Mouse (Mus musculus) intestine, embryonic 15.5 days (tissue): ENCODE results near the gene Dhx9. TPM values are rescaled to one million over a fixed set of nuclear protein-coding genes. Genes with fewer than 3 reads are reported as not detected.
"Not testable (repeated sequence)": the region's sequence is repeated elsewhere in the genome, so short reads cannot be mapped to it uniquely, and the experiment has no call there.

Experiments
- ATAC-seq: fragments of 200-750 bp; cut with Nextera tagmentation; 2 replicates; pipeline ENCODE4 v1.8.0; 2017; ENCODE audit warnings: moderate TSS enrichment, moderate library complexity
- H3K27ac ChIP-seq: fragments of 300-500 bp; sonication (generic); 2 replicates; pipeline ENCODE4 v1.5.1; 2015; ENCODE audit warnings: mild to moderate bottlenecking, inconsistent platforms
- H3K27me3 ChIP-seq: fragments of 300-500 bp; sonication (generic); replicated peaks from 2 replicates; pipeline ENCODE4 v1.6.1; 2015; ENCODE audit warnings: inconsistent platforms
- H3K36me3 ChIP-seq: fragments of 300-500 bp; sonication (generic); 2 replicates; pipeline ENCODE4 v1.6.1; 2015; ENCODE audit warnings: inconsistent platforms
- H3K4me1 ChIP-seq: fragments of 300-500 bp; sonication (generic); replicated peaks from 2 replicates; pipeline ENCODE4 v1.6.1; 2015; ENCODE audit warnings: inconsistent platforms
- H3K4me2 ChIP-seq: fragments of 300-500 bp; sonication (generic); replicated peaks from 2 replicates; pipeline ENCODE4 v1.6.1; 2015; ENCODE audit warnings: mild to moderate bottlenecking, inconsistent platforms
- H3K4me3 ChIP-seq: fragments of 300-500 bp; sonication (generic); replicated peaks from 2 replicates; pipeline ENCODE4 v1.5.1; 2015; ENCODE audit warnings: inconsistent platforms
- H3K9ac ChIP-seq: fragments of 300-500 bp; sonication (generic); 2 replicates; pipeline ENCODE4 v1.6.1; 2015; ENCODE audit warnings: inconsistent platforms
- H3K9me3 ChIP-seq: fragments of 300-500 bp; sonication (generic); 2 replicates; pipeline ENCODE4 v1.6.1; 2016; ENCODE audit warnings: inconsistent platforms
- WGBS: fragments of 180-500 bp; shearing (Covaris S2); methylation state at CpG from one replicate; pipeline ENCODE4 v1.1.7; 2015; 5-methylcytosine and 5-hydroxymethylcytosine counted together
- polyA plus RNA-seq: library from polyadenylated mRNA; unstranded; fragments of >200 nt; fragmentation: Nextera tagmentation; extraction: Ambion mirVana; gene quantifications from 2 replicates; pipeline ENCODE4 v1.2.1, GENCODE M21; 2015

Dhx9 gene
- polyA plus RNA-seq, 1 experiment from 2014 or later: 30.6 TPM

DNA sequence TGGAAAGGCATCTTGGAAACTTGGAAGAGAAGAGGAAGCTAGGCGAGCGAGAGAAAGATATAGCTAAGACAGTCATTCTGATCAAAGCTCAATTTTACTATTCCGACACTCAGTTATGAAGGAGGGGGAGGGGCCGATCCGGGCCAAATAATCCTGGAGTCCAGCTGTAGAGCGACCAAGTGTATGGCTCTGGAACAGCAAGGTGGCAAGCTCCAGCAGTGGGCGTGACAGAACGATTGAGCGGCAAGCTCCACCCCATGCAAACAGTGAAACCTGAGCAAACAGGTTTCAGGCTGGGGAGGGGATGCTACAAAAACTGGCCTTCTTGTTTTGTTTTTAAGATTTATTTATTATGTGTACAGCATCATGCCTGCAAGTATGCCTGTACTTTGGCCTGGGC is 12.6 kb upstream of the Dhx9 start:
- Histone ChIP-seq H3K9me3 (no peaks in the 10 kb centered on the region), H3K4me2 (no peak overlapping the region), H3K9ac (no peak overlapping the region), H3K36me3 (no peaks in the 10 kb centered on the region), H3K4me3 (no peak overlapping the region), H3K4me1 (no peaks in the 10 kb centered on the region), H3K27me3 (no peaks in the 10 kb centered on the region), H3K27ac (no peak overlapping the region)
- 72% methylated on average over 9 of the region's 9 CpGs for WGBS
- ATAC-seq: 0 out of 2 replicates have a peak, but pooled peaks have one; percentile 29

GRCm38 (mm10) chr1:153496030-153496429 is 8.6 kb upstream of the Dhx9 start:
- Histone ChIP-seq H3K36me3 (no peaks in the 10 kb centered on the region), H3K4me1 (no peaks in the 10 kb centered on the region), H3K9me3 (no peaks in the 10 kb centered on the region), H3K27me3 (no peaks in the 10 kb centered on the region), H3K9ac (no peak overlapping the region), H3K27ac (no peak overlapping the region), H3K4me3 (no peak overlapping the region), H3K4me2 (no peak overlapping the region)
- WGBS: 69% methylated on average over 3 of the region's 3 CpGs
- ATAC-seq: peak; percentile 60

- Histone ChIP-seq H3K9me3 (no peaks in the 10 kb centered on the region), H3K4me3 (no peak overlapping the region), H3K27ac (no peak overlapping the region), H3K9ac (no peak overlapping the region), H3K36me3 (no peaks in the 10 kb centered on the region), H3K4me1 (no peaks in the 10 kb centered on the region), H3K27me3 (no peaks in the 10 kb centered on the region), H3K4me2 (no peak overlapping the region)
- ATAC-seq: no peak
- 34% methylated on average over 6 of the region's 6 CpGs for WGBS
Measured at GRCm38 (mm10) chr1:153493931-153494330, 6.5 kb upstream of the Dhx9 start.

DNA sequence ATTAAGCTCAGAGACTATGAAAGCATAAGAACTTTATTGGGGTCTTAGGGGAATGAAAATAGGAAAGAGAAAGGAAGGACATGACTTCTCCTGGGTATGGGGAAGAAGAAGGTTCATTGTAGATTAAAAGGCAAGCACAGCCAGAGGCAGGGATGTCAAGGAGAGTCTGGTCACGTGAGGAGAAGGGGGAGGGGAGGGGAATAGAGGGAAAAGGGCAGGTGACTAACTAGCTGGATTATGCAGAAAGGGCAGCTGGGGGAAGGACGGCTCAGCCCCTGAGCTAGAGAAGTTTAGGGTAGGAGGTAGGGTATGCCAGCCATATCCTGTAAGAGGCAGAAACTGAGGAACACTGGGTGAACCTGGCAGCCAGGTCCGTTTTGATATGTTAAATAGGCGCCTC is 5.9 kb upstream of the Dhx9 start:
- Histone ChIP-seq H3K27ac (no peak overlapping the region), H3K9ac (no peak overlapping the region), H3K4me1 (no peaks in the 10 kb centered on the region), H3K4me2 (no peak overlapping the region), H3K27me3 (no peaks in the 10 kb centered on the region), H3K9me3 (no peaks in the 10 kb centered on the region), H3K4me3 (no peak overlapping the region), H3K36me3 (no peaks in the 10 kb centered on the region)
- no peak for ATAC-seq
- WGBS: 26% methylated on average over 4 of the region's 4 CpGs

- H3K4me2 ChIP-seq: no peak overlapping the region
- no peaks in the 10 kb centered on the region for H3K27me3 ChIP-seq
- H3K9ac ChIP-seq: no peak overlapping the region
- no peaks in the 10 kb centered on the region for H3K9me3 ChIP-seq
- H3K4me1 ChIP-seq: no peaks in the 10 kb centered on the region
- no peak overlapping the region for H3K4me3 ChIP-seq
- ATAC-seq: no peak
- H3K27ac ChIP-seq: no peak overlapping the region
- no peaks in the 10 kb centered on the region for H3K36me3 ChIP-seq
- 90% methylated on average over 1 of the region's 1 CpGs for WGBS
Measured at GRCm38 (mm10) chr1:153491822-153492221, 4.4 kb upstream of the Dhx9 start.

- H3K9me3 ChIP-seq: no peaks in the 10 kb centered on the region
- H3K4me3 ChIP-seq: no peak overlapping the region
- no peak overlapping the region for H3K4me2 ChIP-seq
- no peak for ATAC-seq
- 91% methylated on average over 2 of the region's 2 CpGs for WGBS
- no peak overlapping the region for H3K27ac ChIP-seq
- H3K27me3 ChIP-seq: no peaks in the 10 kb centered on the region
- no peaks in the 10 kb centered on the region for H3K36me3 ChIP-seq
- H3K9ac ChIP-seq: no peak overlapping the region
- H3K4me1 ChIP-seq: no peaks in the 10 kb centered on the region
Measured at GRCm38 (mm10) chr1:153491345-153491744, 3.9 kb upstream of the Dhx9 start.

DNA sequence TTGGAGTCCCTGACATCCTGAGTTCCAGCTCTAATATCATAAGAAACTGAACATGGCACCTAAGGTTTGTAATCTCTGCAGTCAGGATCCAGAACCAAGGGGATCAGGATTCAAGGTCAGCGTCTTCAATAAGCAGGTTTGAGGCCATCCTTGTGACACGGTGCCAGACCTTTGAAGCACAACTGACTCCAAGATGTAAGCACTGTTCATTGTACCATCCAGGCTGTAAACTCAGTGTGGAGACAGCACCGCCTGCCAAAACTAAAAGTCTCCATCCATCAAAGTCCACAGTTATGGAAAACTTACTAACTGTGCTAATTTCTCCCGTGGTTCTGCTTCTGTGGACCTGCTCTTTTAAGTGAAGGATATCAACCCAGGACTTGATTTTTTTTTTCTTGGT is 2.5 kb upstream of the Dhx9 start:
- H3K27ac ChIP-seq: no peak overlapping the region
- no peak for ATAC-seq
- H3K4me2 ChIP-seq: no peak overlapping the region
- 85% methylated on average over 4 of the region's 4 CpGs for WGBS
- no peaks in the 10 kb centered on the region for H3K36me3 ChIP-seq
- no peak overlapping the region for H3K9ac ChIP-seq
- H3K9me3 ChIP-seq: no peaks in the 10 kb centered on the region
- H3K4me3 ChIP-seq: no peak overlapping the region
- 0 out of 2 replicates have a peak, but pooled peaks cover 3% of the 10 kb centered on the region for H3K4me1 ChIP-seq
- no peaks in the 10 kb centered on the region for H3K27me3 ChIP-seq

DNA sequence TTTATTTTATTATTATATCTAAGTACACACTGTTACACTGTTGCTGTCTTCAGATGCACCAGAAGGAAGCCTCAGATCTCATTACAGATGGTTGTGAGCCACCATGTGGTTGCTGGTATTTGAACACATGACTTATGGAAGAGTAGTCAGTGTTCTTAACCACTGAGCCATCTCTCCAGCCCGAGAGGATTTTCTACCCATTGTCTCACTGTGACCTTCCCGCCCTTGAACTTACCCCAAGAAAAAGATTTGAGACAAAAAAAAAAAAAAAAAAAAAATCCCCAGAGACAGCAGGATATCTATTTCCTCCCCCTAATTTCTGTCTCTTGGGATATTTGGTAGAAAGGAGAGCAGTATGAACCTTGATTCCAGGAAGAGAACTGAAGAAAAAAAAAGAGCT is 2.1 kb upstream of the Dhx9 start:
- Histone ChIP-seq H3K4me3 (no peak overlapping the region), H3K27me3 (no peaks in the 10 kb centered on the region), H3K9me3 (no peaks in the 10 kb centered on the region), H3K27ac (no peak overlapping the region), H3K36me3 (no peaks in the 10 kb centered on the region), H3K4me2 (no peak overlapping the region), H3K9ac (no peak overlapping the region), H3K4me1 (0 out of 2 replicates have a peak, but pooled peaks cover 3% of the 10 kb centered on the region)
- no peak for ATAC-seq
- WGBS: 58% methylated on average over 2 of the region's 2 CpGs

DNA sequence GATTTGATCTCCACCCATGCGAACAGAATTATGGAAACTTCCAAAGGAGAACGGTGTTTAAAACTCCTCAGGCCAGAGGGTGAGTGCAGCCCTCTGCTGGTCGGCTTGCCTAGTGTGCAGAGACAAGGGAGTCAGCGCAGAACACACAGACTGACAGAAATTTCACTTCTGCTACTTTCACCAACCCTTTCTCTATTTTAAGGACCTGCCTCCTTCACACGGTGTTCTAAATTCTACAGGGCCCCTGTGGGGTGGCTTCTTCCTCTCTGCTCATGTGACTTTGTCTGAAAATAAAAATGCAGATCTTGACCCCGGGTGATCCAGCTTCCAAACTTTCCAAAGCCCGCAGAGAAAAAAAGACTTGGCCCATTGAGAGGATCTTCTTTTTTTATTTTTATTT is 1.7 kb upstream of the Dhx9 start:
- H3K27ac ChIP-seq: no peak overlapping the region
- WGBS: 50% methylated on average over 7 of the region's 7 CpGs
- ATAC-seq: no peak
- H3K4me2 ChIP-seq: no peak overlapping the region
- H3K27me3 ChIP-seq: no peaks in the 10 kb centered on the region
- no peak overlapping the region for H3K9ac ChIP-seq
- no peaks in the 10 kb centered on the region for H3K36me3 ChIP-seq
- 0 out of 2 replicates have a peak, but pooled peaks cover 3% of the 10 kb centered on the region for H3K4me1 ChIP-seq
- H3K4me3 ChIP-seq: no peak overlapping the region
- no peaks in the 10 kb centered on the region for H3K9me3 ChIP-seq

GRCm38 (mm10) chr1:153486767-153487499 is 527 bp downstream of the Dhx9 start:
- no peaks in the 10 kb centered on the region for H3K27me3 ChIP-seq
- peak overlapping the region; percentile 100 for H3K9ac ChIP-seq
- peak overlapping the region; percentile 90 for H3K27ac ChIP-seq

GRCm38 (mm10) chr1:153486120-153486519 is 1.3 kb downstream of the Dhx9 start:
- H3K9me3 ChIP-seq, H3K27me3 ChIP-seq, H3K27ac ChIP-seq, H3K4me1 ChIP-seq, H3K36me3 ChIP-seq, ATAC-seq: not testable (repeated sequence)
- Histone ChIP-seq H3K4me3 (peak overlapping the region; percentile 100), H3K9ac (peak overlapping the region; percentile 100), H3K4me2 (peak overlapping the region; percentile 64)
- 10% methylated on average over 6 of the region's 6 CpGs for WGBS

More at GRCm38 (mm10) chr1:153486767-153487499, 527 bp downstream of the Dhx9 start:
- H3K4me1 ChIP-seq: 0 out of 2 replicates have a peak, but pooled peaks cover 5% of the 10 kb centered on the region
- H3K36me3 ChIP-seq: no peaks in the 10 kb centered on the region
- H3K9me3 ChIP-seq: no peaks in the 10 kb centered on the region
- peak; percentile 83 for ATAC-seq
- peak overlapping the region; percentile 64 for H3K4me2 ChIP-seq
- H3K4me3 ChIP-seq: peak overlapping the region; percentile 100
- under 1% methylated on average over 64 of the region's 64 CpGs for WGBS

DNA sequence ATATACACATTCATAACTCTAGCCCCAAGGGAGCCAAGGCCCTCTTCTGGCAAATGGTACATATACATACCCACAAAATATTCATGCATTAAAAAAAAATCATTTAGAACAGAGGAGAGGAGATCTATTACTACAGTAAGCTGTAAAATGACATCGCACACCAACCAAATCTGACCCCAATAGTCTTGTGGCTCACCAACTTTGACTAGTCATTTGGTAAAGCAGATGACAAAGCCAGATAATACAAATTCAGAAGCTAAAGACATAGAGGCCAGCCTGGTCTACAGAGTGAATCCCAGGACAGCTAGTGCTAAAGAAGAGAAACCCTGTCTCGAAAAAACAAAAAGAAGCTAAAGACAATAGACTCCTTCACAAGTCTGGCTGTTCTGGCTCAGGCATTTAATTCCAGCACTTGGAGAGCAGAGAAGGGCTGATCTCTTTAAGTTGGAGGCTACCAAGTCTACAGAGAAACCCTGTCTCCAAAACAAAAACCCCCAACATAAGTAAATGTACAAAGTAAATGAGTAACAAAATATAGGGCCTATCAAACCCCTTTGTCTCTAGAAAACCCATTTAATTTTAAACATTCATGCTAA is 2.2 kb downstream of the Dhx9 start:
- H3K36me3 ChIP-seq: peaks cover 9% of the 10 kb centered on the region; the same call in 1 of the 2 replicates
- peak overlapping the region; percentile 64 for H3K4me2 ChIP-seq
- 0 out of 2 replicates have a peak, but pooled peaks cover 5% of the 10 kb centered on the region for H3K4me1 ChIP-seq
- WGBS: 52% methylated on average over 2 of the region's 2 CpGs
- H3K4me3 ChIP-seq: peak overlapping the region; percentile 16
- no peak overlapping the region for H3K27ac ChIP-seq
- H3K9ac ChIP-seq: no peak overlapping the region
- ATAC-seq: no peak
- no peaks in the 10 kb centered on the region for H3K9me3 ChIP-seq
- H3K27me3 ChIP-seq: no peaks in the 10 kb centered on the region

DNA sequence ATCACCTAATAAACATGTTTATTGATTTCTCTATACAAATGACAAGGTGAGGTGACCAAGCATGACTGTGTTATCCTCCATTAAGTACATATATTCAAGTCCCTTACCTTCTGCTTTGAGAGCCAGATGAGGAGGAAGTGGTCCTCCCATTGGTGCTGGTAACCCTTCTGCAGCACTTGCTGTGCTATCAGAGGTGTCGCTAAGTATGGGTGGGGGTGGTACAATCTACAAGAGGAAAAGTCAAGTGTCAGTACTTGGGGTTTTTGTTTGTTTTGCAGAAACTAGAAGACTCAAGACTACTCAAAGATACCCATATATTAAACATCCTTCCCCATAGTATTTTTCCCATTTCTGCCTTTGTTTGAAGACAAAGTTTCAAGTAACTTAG is 6.4 kb downstream of the Dhx9 start:
- Histone ChIP-seq H3K9ac (no peak overlapping the region), H3K36me3 (peaks cover 31% of the 10 kb centered on the region), H3K27ac (no peak overlapping the region), H3K4me1 (0 out of 2 replicates have a peak, but pooled peaks cover 5% of the 10 kb centered on the region), H3K4me2 (no peak overlapping the region), H3K9me3 (no peaks in the 10 kb centered on the region), H3K27me3 (no peaks in the 10 kb centered on the region), H3K4me3 (no peak overlapping the region)
- 71% methylated on average over 1 of the region's 1 CpGs for WGBS
- 0 out of 2 replicates have a peak, but pooled peaks have one; percentile 27 for ATAC-seq
